Mouse (Mus musculus) ES-Bruce4 (cell line): ENCODE data around the gene Gm10271.

ENCODE experiments used
- CTCF ChIP-seq: IDR thresholded peaks from one replicate; pipeline ENCODE4 v1.8.1; 2011; ENCODE audit warnings: low read depth, low read length
- EP300 ChIP-seq: IDR thresholded peaks from 2 replicates; pipeline ENCODE4 v1.6.1; 2011; ENCODE audit warnings: low read depth, low read length; ENCODE audit not compliant: insufficient read depth
- POLR2A ChIP-seq: IDR thresholded peaks from one replicate; pipeline ENCODE4 v1.8.1; 2011; ENCODE audit warnings: low read length; ENCODE audit not compliant: insufficient read depth

DNA sequence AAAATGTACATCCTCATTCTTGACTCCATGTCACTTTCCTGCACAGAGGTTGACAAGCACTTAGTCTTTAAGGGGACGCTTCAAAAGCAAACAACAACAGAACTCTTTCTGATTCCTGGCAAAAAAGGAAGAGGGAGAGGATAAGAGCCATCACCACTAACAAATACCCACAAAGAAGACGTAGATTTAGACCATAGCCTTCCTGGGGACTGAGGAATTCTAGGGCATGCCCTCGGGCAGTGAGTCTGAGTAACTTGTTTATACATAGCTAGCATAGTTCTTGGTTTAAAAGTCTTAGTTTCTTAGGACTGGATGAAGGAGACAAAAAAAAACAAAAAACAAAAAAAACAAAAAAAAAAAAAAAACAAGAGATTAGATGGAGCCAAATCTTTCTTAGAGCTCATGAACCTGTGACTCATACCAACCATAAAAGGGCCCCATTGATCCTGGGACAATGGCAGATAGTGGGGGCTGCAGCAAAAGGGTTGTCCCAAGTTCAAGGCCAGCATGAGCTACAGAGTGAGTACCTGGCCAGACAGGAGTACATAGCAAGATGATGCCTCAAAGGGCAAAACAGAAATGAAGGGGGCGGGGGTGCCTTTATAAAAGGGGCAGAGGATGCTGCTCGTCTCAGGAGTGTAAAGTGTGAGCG is 23.3 kb upstream of the Gm10271 start:
- TF ChIP-seq CTCF = no peak
- TF ChIP-seq POLR2A = no peak
- TF ChIP-seq EP300 = no peak
